Mouse (Mus musculus) heart, embryonic 16.5 days (tissue): ENCODE data around the gene Dnajc25. TPM values are rescaled to one million over a fixed set of nuclear protein-coding genes. Genes with fewer than 3 reads are reported as not detected.

Source experiments
- ATAC-seq: fragments of 200-750 bp; cut with Nextera tagmentation; replicated peaks from 2 replicates; pipeline ENCODE4 v1.8.0; 2017; ENCODE audit warnings: moderate number of reproducible peaks; ENCODE audit not compliant: insufficient read depth, low FRiP score; ENCODE audit errors: extremely low read depth
- H3K27ac ChIP-seq: fragments of 300-500 bp; sonication (generic); 2 replicates; pipeline ENCODE4 v1.5.1; 2014; ENCODE audit warnings: mild to moderate bottlenecking, low read length, control low read depth, moderate library complexity
- H3K27me3 ChIP-seq: fragments of 300-500 bp; sonication (generic); 2 replicates; pipeline ENCODE4 v1.6.1; 2014; ENCODE audit warnings: low read length, mixed read lengths; ENCODE audit not compliant: control insufficient read depth, insufficient read depth
- H3K36me3 ChIP-seq: fragments of 300-500 bp; sonication (generic); 2 replicates; pipeline ENCODE4 v1.6.1; 2014; ENCODE audit not compliant: control insufficient read depth, insufficient read depth
- H3K4me1 ChIP-seq: fragments of 300-500 bp; sonication (generic); 2 replicates; pipeline ENCODE4 v1.6.1; 2014; ENCODE audit warnings: low read length, mixed read lengths; ENCODE audit not compliant: control insufficient read depth, insufficient read depth
- H3K4me2 ChIP-seq: fragments of 300-500 bp; sonication (generic); 2 replicates; pipeline ENCODE4 v1.6.1; 2014; ENCODE audit warnings: low read depth, mild to moderate bottlenecking, control low read depth, low read length
- H3K4me3 ChIP-seq: fragments of 300-500 bp; sonication (generic); 2 replicates; pipeline ENCODE4 v1.5.1; 2014; ENCODE audit warnings: mild to moderate bottlenecking, control low read depth, low read length
- H3K9ac ChIP-seq: fragments of 300-500 bp; sonication (generic); 2 replicates; pipeline ENCODE4 v1.6.1; 2014; ENCODE audit warnings: low read length, control low read depth
- H3K9me3 ChIP-seq: fragments of 300-500 bp; sonication (generic); replicated peaks from 2 replicates; pipeline ENCODE4 v1.6.1; 2016; ENCODE audit warnings: low read length; ENCODE audit not compliant: control insufficient read depth
- WGBS: fragments of 180-500 bp; shearing (Covaris S2); extraction: QIAGEN DNeasy Blood & Tissue Kit; methylation state at CpG from one replicate; pipeline ENCODE4 v1.1.7; 2014; 5-methylcytosine and 5-hydroxymethylcytosine counted together
- polyA plus RNA-seq: library from polyadenylated mRNA; unstranded; fragments of >200 nt; fragmentation: Nextera tagmentation; extraction: Ambion mirVana; gene quantifications from 2 replicates; pipeline ENCODE4 v1.2.1, GENCODE M21; 2015

Gene Dnajc25
- polyA plus RNA-seq, 1 experiment from 2014 or later = 7.9 TPM

DNA sequence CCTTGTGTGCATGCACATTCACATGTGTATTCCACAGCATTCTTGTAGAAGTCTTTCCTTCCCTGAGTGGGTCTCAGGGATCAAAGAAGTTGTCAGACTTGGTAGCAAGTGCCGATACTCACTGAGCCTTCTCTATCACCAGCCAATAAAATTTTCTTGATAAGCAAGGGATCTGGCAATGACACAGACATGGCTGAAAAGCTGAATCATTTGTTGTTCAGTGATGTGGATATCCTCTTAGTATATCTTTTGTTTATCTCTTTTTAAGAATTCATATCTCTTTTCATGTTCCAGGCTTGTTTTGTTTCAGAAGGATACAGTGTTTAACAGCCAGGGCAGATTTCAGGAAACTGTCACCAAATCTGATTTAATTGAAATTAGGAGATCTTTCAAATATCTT is 3.8 kb downstream of the Dnajc25 start:
- ATAC-seq = no peak
- no peak overlapping the region for H3K4me2 ChIP-seq
- no peak overlapping the region for H3K9ac ChIP-seq
- WGBS = 76% methylated on average over 1 of the region's 1 CpGs
- H3K4me3 ChIP-seq = no peak overlapping the region
- H3K36me3 ChIP-seq = no peaks in the 10 kb centered on the region
- no peaks in the 10 kb centered on the region for H3K9me3 ChIP-seq
- no peak overlapping the region for H3K27ac ChIP-seq
- no peaks in the 10 kb centered on the region for H3K27me3 ChIP-seq
- peaks cover 8% of the 10 kb centered on the region for H3K4me1 ChIP-seq

DNA sequence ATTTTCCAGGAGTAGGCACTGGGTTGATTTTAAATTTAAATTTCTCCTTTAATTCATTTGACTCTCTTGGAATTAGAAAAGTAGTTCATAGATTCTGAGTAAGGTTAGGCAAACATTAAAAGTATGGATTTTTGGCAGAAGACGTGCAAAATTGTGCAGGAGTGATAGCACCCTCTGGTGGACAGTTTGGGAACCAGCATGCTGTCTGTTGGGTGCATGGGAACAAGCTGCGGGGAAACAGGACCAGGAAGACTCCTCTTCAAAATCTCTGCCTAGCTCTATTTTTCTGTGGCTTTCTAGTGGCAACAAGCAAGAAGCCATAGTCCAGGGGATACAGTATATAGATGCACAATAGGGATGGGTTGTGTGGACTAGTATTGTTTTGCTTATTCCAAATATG is 4.8 kb downstream of the Dnajc25 start:
- Histone ChIP-seq H3K9ac (no peak overlapping the region), H3K36me3 (no peaks in the 10 kb centered on the region), H3K27ac (no peak overlapping the region), H3K27me3 (no peaks in the 10 kb centered on the region), H3K9me3 (no peaks in the 10 kb centered on the region), H3K4me2 (no peak overlapping the region), H3K4me3 (no peak overlapping the region), H3K4me1 (peaks cover 18% of the 10 kb centered on the region)
- WGBS = 8% methylated on average over 2 of the region's 2 CpGs
- no peak for ATAC-seq

DNA sequence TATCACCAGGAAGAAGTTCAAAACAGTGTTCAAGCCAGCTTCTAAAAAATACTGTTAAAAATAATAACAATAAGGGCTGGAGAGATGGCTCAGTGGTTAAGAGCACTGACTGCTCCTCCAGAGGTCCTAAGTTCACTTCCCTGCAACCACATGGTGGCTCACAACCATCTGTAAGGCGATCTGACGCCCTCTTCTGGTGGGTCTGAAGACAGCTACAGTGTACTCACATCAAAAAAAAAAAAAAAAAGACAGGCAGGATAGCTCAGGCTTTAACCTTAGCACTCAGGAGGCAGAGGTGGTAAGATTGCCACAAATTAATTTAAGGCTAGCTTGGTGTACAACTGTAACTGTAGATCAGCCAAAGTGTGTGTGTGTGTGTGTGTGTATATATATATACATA is 5.8 kb downstream of the Dnajc25 start:
- no peak overlapping the region for H3K27ac ChIP-seq
- H3K9ac ChIP-seq = no peak overlapping the region
- no peaks in the 10 kb centered on the region for H3K36me3 ChIP-seq
- ATAC-seq = no peak
- H3K4me1 ChIP-seq = peaks cover 26% of the 10 kb centered on the region
- 0% methylated on average over 2 of the region's 2 CpGs for WGBS
- no peaks in the 10 kb centered on the region for H3K9me3 ChIP-seq
- no peak overlapping the region for H3K4me2 ChIP-seq
- H3K4me3 ChIP-seq = no peak overlapping the region
- H3K27me3 ChIP-seq = no peaks in the 10 kb centered on the region

DNA sequence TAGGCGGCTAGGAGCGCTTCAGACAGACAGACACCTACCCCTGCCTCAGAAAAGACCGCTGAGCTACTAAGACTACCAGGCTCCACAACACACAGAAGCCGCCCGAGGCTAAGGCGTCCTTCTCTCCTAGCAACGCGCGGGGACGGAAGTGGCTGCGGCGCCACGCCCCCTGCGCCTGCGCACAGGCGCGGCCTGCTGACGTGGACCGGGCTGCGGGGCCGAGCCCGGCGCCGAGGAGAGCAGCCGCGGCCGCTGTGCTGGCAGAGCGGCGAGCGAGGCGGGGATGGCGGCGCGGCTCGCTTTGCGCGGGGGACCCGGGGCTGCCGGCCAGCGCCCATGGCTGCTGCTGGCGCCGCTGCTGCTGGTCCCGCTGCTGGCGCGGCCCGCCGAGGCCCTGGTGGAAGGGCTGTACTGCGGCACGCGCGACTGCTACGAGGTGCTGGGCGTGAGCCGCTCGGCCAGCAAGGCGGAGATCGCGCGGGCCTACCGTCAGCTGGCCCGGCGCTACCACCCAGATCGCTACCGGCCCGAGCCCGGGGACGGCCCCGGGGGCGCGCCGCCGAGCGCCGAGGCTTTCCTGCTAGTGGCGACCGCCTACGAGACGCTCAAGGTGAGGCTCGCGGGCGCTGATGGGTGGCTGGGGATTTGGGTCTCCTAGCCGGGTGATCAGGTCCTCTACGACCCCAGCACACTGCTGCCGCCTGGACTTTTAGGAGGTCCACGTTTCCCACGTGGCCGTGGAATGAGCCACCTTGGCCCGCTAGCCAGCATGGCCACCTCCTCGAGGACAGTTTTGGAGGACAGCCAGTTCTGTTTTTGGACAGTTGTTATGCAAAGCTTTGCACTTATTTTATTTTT is 8.3 kb downstream of the Dnajc25 start, which contains the start of gene Gm20503:
Gene Gm20503, plus strand, starts transcription at position 263 of the 858 bp plus-strand sequence.
- H3K36me3 ChIP-seq = no peaks in the 10 kb centered on the region
- peak within 1 kb of the TSS; percentile 96 for H3K9ac ChIP-seq
- peak; percentile 99 for ATAC-seq
- WGBS = under 1% methylated on average over 87 of the region's 89 CpGs
- H3K9me3 ChIP-seq = no peaks in the 10 kb centered on the region
- no peaks in the 10 kb centered on the region for H3K27me3 ChIP-seq
- peaks cover 28% of the 10 kb centered on the region for H3K4me1 ChIP-seq
- peak within 1 kb of the TSS; percentile 87 for H3K27ac ChIP-seq
- peak within 1 kb of the TSS; percentile 92 for H3K4me3 ChIP-seq
- H3K4me2 ChIP-seq = peak within 1 kb of the TSS; percentile 92

DNA sequence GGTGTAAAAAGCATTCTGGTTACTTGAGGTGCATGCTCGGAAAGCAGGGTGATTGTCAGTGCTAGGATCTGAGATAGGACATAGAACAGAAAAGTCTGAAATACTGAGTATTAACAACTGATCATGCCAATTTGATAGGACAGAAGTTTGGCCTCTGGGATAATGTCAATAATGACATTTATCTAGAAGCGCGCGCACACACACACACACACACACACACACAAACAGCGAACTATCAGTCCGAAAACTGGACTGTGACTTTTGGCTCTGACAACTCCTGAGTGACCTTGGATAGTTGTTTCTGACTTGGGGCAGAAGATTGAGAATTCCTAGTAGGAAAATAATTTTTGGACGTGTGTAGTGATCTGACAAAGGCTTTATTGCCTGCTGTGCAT is 8.9 kb downstream of the Dnajc25 start:
- 20% methylated on average over 7 of the region's 7 CpGs for WGBS
- H3K27me3 ChIP-seq = no peaks in the 10 kb centered on the region

DNA sequence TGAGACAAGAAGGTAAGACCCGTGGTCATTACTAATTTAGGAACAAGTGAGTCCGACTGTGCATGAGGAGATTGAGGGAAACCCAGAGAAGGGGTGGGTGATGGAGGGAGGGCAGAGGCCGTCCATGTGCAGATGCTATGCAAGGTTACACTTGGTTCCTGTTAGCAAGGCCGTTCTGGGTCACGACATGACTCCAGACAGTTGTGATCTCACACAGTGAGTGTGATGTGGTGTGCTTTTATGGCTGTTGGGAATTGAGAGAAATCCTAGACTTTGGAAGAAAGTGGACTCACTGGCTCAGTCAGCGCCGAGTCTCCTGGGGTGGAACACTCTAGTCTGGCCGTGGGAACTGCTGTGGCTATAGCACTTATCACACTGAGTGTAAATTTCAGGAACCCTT is 11.3 kb downstream of the Dnajc25 start:
- no peak for ATAC-seq
- H3K4me3 ChIP-seq = no peak overlapping the region
- H3K4me2 ChIP-seq = no peak overlapping the region
- H3K9ac ChIP-seq = no peak overlapping the region
- H3K27me3 ChIP-seq = no peaks in the 10 kb centered on the region
- no peaks in the 10 kb centered on the region for H3K9me3 ChIP-seq
- H3K36me3 ChIP-seq = no peaks in the 10 kb centered on the region
- peaks cover 37% of the 10 kb centered on the region for H3K4me1 ChIP-seq
- 56% methylated on average over 8 of the region's 8 CpGs for WGBS
- no peak overlapping the region for H3K27ac ChIP-seq

More for the DNA sequence above, 8.9 kb downstream of the Dnajc25 start:
- Histone ChIP-seq H3K4me1 (peaks cover 28% of the 10 kb centered on the region), H3K27ac (peak overlapping the region; percentile 87), H3K4me3 (peak overlapping the region; percentile 92), H3K4me2 (peak overlapping the region; percentile 92), H3K9ac (peak overlapping the region; percentile 96), H3K36me3 (no peaks in the 10 kb centered on the region), H3K9me3 (no peaks in the 10 kb centered on the region)
- ATAC-seq = no peak

DNA sequence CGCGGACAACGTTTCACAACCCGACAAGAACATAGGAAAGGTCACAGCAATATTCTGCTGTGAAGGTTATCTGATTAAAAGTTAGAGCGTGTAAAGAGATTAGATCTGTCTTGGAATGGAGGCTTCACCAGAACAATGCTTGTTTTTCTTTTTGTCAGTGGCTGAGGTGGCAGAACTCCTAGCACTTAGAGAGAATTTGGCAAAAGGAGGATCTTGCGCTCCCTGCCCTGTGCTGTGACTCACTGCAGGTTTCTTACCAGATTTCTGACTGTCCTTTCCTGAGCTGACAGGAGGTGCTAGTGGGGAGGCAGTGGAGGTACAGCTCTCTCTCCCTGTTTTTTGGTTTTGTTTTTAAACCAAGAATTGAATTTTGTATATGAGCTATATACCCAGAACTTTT is 12.2 kb downstream of the Dnajc25 start:
- no peaks in the 10 kb centered on the region for H3K36me3 ChIP-seq
- no peak overlapping the region for H3K9ac ChIP-seq
- H3K4me3 ChIP-seq = no peak overlapping the region
- H3K9me3 ChIP-seq = no peaks in the 10 kb centered on the region
- H3K27me3 ChIP-seq = no peaks in the 10 kb centered on the region
- 66% methylated on average over 6 of the region's 6 CpGs for WGBS
- H3K4me2 ChIP-seq = no peak overlapping the region
- H3K27ac ChIP-seq = no peak overlapping the region
- no peak for ATAC-seq
- H3K4me1 ChIP-seq = peaks cover 39% of the 10 kb centered on the region

DNA sequence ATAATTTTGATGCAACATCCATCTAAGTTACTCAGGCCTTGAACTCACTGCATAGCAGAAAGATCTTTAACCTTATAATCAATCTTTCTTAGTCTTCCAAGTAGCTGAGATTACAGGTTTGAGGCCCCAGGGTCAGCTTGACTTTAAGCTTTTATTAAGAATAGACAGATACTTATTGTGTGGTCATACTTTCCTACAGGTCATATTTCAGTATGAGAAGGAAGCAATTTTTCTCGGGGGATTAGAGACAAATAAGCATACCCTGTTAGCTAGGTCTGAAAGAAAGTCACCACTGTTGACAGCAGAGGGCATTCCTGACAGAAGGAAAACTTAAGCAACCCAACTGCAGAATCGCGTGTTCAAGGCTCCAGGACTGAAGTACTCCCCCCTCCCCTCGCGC is 13.1 kb downstream of the Dnajc25 start:
- Histone ChIP-seq H3K27me3 (no peaks in the 10 kb centered on the region), H3K36me3 (no peaks in the 10 kb centered on the region), H3K9ac (no peak overlapping the region), H3K4me3 (no peak overlapping the region), H3K27ac (no peak overlapping the region), H3K4me2 (no peak overlapping the region), H3K9me3 (no peaks in the 10 kb centered on the region), H3K4me1 (peaks cover 36% of the 10 kb centered on the region)
- no peak for ATAC-seq
- 78% methylated on average over 5 of the region's 5 CpGs for WGBS

DNA sequence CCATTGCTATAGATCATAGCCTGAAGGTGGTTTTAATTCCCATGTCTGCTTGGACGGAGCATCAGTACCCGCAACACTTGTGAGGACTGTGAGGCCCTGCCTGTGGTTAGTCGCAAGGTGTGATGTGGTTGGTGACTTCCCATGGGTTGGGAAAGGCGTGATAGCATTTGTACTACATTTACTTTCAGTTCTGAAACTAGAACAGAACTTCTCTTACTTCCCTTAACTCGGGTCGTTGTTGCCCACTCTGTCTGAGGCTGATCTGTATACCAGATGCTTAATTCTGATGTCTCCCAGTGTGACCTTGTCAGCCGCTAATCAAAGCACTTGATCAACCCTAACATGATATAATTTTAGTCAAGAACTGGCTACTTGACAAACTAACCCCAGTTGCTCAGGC is 14.3 kb downstream of the Dnajc25 start:
- no peak overlapping the region for H3K27ac ChIP-seq
- H3K9me3 ChIP-seq = no peaks in the 10 kb centered on the region
- WGBS = 83% methylated on average over 7 of the region's 7 CpGs
- H3K9ac ChIP-seq = no peak overlapping the region
- H3K36me3 ChIP-seq = no peaks in the 10 kb centered on the region
- H3K4me1 ChIP-seq = peaks cover 31% of the 10 kb centered on the region
- ATAC-seq = no peak
- no peak overlapping the region for H3K4me3 ChIP-seq
- H3K27me3 ChIP-seq = no peaks in the 10 kb centered on the region
- no peak overlapping the region for H3K4me2 ChIP-seq
